Mouse (Mus musculus) left cerebral cortex, adult 2 months (tissue): ENCODE measurements at regions not wholly inside any gene's neighbourhood (a gene's known extent, or its start where the extent isn't known, plus 50 kb on each side); places are given as distances from the start of the nearest gene placed in this dataset.
A peak's percentile ranks its signal among the peaks of the same experiment; 100 is the strongest.

Experiments used
- DNase-seq, 2 experiments: peaks; one replicate each; pipeline ENCODE4 v3.0.0; 2021 to 2022; ENCODE audit warnings: low spot score in 2 of 2, mixed read lengths in 1 of 2; ENCODE audit errors: extremely low spot score in 1 of 2
- H3K27ac ChIP-seq: fragments of 200-600 bp; 2 replicates; pipeline ENCODE4 v1.8.1; 2022
- H3K4me3 ChIP-seq: fragments of 200-600 bp; 2 replicates; pipeline ENCODE4 v1.8.1; 2022
- CTCF ChIP-seq: fragments of 200-600 bp; IDR thresholded peaks from 2 replicates; pipeline ENCODE4 v1.8.1; 2022; ENCODE audit warnings: antibody characterized with exemption, mild to moderate bottlenecking, moderate library complexity
- intact Hi-C: fragments of 180-260 bp; cut with DNase I; formaldehyde crosslinking; loops from one replicate; pipeline ENCODE4 v1.15.1; 2025

- no peak overlapping the region for H3K4me3 ChIP-seq
- H3K27ac ChIP-seq: no peak overlapping the region
- intact Hi-C loops: no loop called here
- DNase-seq: no peak
- no peak for TF ChIP-seq CTCF
These were observed 137.3 kb upstream of the Il12b start for GRCm38 (mm10) chr11:44262571-44262970.

DNA sequence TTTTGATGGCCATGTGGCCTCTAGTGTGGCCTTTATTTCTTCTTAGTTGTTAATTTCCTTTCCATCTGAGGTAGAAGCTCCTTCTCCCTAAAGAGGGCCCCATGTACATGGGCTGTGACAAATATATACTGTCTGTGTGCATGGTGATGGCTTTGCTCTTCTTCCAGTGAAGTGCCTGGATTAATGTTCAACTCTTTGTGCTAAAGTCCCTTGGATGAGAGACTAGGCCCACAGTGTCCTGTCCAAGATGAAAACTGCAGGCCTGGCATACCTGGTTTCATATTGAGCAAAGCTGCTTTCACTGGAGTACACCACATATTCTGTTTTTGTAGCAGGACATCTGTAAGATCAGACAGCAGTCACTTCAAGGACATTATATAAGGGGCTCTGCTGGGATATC, 127.6 kb upstream of the Il12b start:
- intact Hi-C loops: no loop called here

DNA sequence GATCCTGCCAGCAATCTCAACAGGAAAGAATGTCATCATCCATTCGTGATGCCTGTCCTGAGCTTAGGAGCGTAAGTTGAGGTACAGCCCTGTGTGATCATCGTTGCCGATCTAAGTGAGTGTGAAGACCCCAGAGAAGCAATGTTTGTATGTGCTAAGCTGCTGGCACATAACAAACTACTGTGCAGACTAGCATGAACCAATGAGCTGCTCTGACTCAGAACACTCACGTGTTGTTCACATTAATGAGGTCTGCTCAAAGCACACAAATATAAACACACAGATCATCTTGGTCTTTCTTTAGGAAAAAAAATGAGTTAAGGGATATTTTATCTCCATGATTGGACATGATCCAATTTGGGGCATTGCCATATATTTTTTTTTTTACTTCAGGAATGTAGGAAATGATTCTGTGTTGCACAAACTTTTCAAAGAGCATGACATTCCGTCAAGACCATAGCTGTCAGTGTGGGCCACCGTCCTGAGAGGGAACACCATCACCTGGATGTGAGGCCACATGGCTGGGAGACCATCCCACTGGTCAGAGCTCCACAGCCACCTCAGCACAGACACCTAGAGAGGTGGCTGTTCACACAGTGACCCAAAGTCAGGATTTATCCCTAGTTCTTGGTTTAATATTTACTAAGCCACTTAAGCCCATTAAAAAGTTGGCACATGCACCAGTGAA, 121.2 kb upstream of the Il12b start:
- TF ChIP-seq CTCF: no peak
- DNase-seq: no peak
- Histone ChIP-seq H3K27ac (no peak overlapping the region), H3K4me3 (no peak overlapping the region)
- intact Hi-C loops: no loop called here

More for the DNA sequence above, 127.6 kb upstream of the Il12b start:
- no peak for TF ChIP-seq CTCF
- no peak for DNase-seq
- Histone ChIP-seq H3K4me3 (no peak overlapping the region), H3K27ac (no peak overlapping the region)

- intact Hi-C loops: no loop called here
- no peak for TF ChIP-seq CTCF
- Histone ChIP-seq H3K27ac (no peak overlapping the region), H3K4me3 (no peak overlapping the region)
- DNase-seq: no peak
These were observed 113.9 kb upstream of the Il12b start for GRCm38 (mm10) chr11:44285961-44286360.

- TF ChIP-seq CTCF: no peak
- no peak for DNase-seq
- no peak overlapping the region for H3K27ac ChIP-seq
- intact Hi-C loops: no loop called here
- H3K4me3 ChIP-seq: no peak overlapping the region
These were observed 111.0 kb upstream of the Il12b start for GRCm38 (mm10) chr11:44288825-44289224.

DNA sequence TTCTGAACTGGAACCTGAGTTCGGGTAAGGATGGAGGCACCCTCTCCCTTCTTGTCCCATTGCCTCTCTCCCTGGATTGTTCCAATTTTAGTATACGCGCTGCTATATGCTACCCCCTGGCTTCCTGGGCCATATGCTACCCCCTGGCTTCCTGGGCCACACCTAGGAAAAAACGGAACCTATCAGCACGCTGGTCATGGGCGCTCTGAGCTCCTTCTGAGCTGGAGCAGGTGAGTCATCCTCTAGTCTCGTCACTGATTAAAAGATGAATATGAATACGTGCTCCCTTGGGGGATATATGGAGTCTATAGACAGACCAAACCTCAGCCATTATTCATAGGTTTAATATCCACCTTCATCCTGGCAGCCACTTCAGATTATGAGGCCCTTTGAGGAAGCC, 96.1 kb upstream of the Il12b start:
- no peak for TF ChIP-seq CTCF
- intact Hi-C loops: no loop called here
- DNase-seq: no peak
- Histone ChIP-seq H3K4me3 (no peak overlapping the region), H3K27ac (no peak overlapping the region)

DNA sequence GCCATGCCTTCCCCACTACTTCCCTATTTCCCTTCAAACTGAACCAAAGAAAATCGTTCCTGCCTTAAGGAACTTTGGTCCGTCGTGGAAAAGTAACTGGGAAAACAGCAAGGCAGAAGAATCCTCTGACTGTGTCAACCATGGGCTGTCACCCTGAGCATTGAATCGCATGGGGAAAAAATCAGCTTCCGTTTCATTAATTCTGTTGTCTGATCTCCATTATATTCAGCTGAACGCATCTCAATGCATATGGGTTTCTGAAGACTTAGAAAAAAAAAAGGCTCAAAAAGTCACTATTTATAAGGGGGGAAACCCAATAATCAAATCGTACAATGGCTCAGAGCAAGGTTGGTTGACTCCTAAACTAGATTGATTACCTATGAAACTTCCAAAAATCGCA, 83.8 kb upstream of the Il12b start:
- Histone ChIP-seq H3K4me3 (no peak overlapping the region), H3K27ac (no peak overlapping the region)
- TF ChIP-seq CTCF: no peak
- intact Hi-C loops: no loop called here
- DNase-seq: no peak

DNA sequence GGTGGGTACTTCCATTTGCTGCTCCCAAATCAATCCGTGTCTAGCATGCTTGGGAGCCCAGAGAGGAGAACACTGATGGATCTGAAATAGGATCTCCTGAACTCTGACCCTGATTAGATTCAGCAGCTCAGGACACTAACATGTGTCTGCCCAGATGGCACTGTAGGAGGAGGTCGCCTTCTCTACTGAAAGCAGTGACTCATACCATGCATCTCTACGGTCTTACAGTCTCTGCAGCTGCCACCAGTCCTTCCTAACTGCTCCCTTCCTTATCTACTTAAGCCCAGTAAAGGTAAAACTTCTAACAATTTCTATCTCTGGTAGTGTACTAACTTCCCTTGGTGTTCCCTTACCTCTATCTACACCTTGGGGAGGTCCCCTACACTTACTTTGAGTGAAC, 80.7 kb upstream of the Il12b start:
- no peak overlapping the region for H3K4me3 ChIP-seq
- H3K27ac ChIP-seq: no peak overlapping the region
- intact Hi-C loops: no loop called here
- DNase-seq: no peak
- no peak for TF ChIP-seq CTCF

DNA sequence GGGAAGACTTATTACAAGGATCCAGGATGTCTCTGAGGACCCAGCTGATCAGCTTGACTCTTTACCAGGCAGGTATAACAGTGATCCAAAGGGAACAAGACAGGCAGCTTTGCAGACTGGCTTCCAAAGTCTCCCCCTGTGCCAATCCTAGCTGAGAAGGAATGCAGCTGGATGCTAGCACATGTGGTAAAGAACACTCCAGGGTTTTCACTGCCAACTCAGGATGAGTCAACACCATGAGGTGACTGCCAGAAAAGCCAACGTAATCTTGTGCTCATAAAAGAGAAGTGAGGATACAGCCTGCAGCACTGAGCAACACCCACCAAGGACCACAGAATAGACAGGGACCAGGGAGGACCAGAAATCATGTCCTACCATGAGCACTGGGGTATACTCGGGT, 76.5 kb upstream of the Il12b start:
- peak; percentile 38 to 57 for DNase-seq
- TF ChIP-seq CTCF: no peak
- Histone ChIP-seq H3K27ac (no peak overlapping the region), H3K4me3 (no peak overlapping the region)
- intact Hi-C loops: loop anchor here (1.0 kb wide), 1 partner anchor 93 kb away; no protein-coding TSS in a partner anchor

DNA sequence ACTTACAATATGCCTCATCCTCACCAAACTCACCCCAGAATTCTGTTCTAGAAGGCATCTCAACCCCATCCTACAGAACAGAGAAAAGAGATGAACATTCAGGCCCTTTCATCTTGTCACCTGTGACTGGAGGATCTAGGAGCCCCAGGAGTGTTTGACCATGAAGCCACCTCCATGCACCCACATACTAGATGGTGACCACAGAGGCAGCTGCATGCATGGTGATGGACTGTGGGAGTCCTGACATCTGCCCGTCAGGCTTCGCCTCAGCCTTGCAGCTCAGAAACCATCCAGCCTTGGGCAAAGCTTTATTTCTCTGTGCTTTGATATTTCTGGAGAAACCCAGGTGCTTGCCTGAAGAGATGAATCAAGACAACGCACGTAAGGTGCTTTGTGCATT, 74.8 kb upstream of the Il12b start:
- no peak for DNase-seq
- TF ChIP-seq CTCF: no peak
- Histone ChIP-seq H3K4me3 (no peak overlapping the region), H3K27ac (no peak overlapping the region)
- intact Hi-C loops: no loop called here

DNA sequence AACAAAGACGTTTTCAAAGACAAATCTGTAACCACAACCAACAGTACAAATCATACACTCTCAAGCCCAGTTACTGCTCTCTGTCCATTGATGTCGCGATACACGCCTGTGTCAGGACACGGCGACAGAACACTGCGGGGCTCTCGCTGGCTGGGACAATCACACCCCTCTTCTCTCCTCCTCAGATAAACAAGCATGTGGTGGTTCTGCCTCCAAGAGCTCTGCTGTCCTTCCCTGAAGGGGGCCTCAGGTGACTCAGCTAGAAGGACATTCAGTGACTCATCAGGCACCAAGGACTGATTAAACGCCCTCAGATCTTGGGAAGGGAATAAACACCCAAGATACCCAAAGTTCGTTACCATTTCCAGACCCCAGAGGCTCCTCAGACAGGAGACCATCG, 74.3 kb upstream of the Il12b start:
- H3K4me3 ChIP-seq: no peak overlapping the region
- no peak for TF ChIP-seq CTCF
- intact Hi-C loops: no loop called here
- H3K27ac ChIP-seq: no peak overlapping the region
- no peak for DNase-seq

GRCm38 (mm10) chr11:44329503-44329902, 70.4 kb upstream of the Il12b start:
- DNase-seq: no peak
- intact Hi-C loops: no loop called here
- no peak for TF ChIP-seq CTCF
- Histone ChIP-seq H3K27ac (no peak overlapping the region), H3K4me3 (no peak overlapping the region)

- TF ChIP-seq CTCF: no peak
- intact Hi-C loops: loop anchor here (2.0 to 5.0 kb wide), 3 partner anchors 122 to 548 kb away; no protein-coding TSS in a partner anchor
- Histone ChIP-seq H3K4me3 (no peak overlapping the region), H3K27ac (no peak overlapping the region)
- DNase-seq: no peak
These were observed 69.4 kb upstream of the Il12b start for GRCm38 (mm10) chr11:44330438-44330837.
